Mouse (Mus musculus) heart, postnatal 25 days (tissue): Measurements from ENCODE around the gene Fbxl2. TPM values are rescaled to one million over a fixed set of nuclear protein-coding genes. Genes with fewer than 3 reads are reported as not detected.

Source experiments
- DNase-seq: peaks from one replicate; pipeline ENCODE4 v3.0.0; 2022; ENCODE audit warnings: low spot score
- intact Hi-C: fragments of 180-260 bp; cut with DNase I; formaldehyde crosslinking; loops from one replicate; pipeline ENCODE4 v1.15.1; 2025
- total RNA-seq, 2 experiments: library from RNA; stranded (reverse); gene quantifications; 2 replicates each; pipeline ENCODE4 v1.2.3; 2021

Fbxl2 gene
- total RNA-seq, 2 experiments from 2014 or later, result 0.87 to 1.0 TPM

GRCm38 (mm10) chr9:113977225-113977840 lies 68.7 kb downstream of the Fbxl2 start:
- intact Hi-C loops, result no loop called here
- no peak for DNase-seq

GRCm38 (mm10) chr9:113976264-113976663 lies 69.7 kb downstream of the Fbxl2 start:
- no peak for DNase-seq
- intact Hi-C loops, result no loop called here

- intact Hi-C loops, result no loop called here
- DNase-seq, result no peak
These were observed 70.5 kb downstream of the Fbxl2 start for GRCm38 (mm10) chr9:113975442-113975841.

- DNase-seq, result no peak
- intact Hi-C loops, result no loop called here
These were observed 71.0 kb downstream of the Fbxl2 start for GRCm38 (mm10) chr9:113974945-113975344.

- intact Hi-C loops, result no loop called here
These were observed 72.1 kb downstream of the Fbxl2 start for GRCm38 (mm10) chr9:113973857-113974256.

GRCm38 (mm10) chr9:113971615-113972014 lies 74.4 kb downstream of the Fbxl2 start:
- intact Hi-C loops, result no loop called here
- no peak for DNase-seq

More at GRCm38 (mm10) chr9:113973857-113974256, 72.1 kb downstream of the Fbxl2 start:
- no peak for DNase-seq

- intact Hi-C loops, result no loop called here
These were observed 76.0 kb downstream of the Fbxl2 start for GRCm38 (mm10) chr9:113970041-113970440.

GRCm38 (mm10) chr9:113969399-113969798 lies 76.6 kb downstream of the Fbxl2 start:
- no peak for DNase-seq
- intact Hi-C loops, result no loop called here

More at GRCm38 (mm10) chr9:113970041-113970440, 76.0 kb downstream of the Fbxl2 start:
- DNase-seq, result no peak

- no peak for DNase-seq
- intact Hi-C loops, result no loop called here
These were observed 77.0 kb downstream of the Fbxl2 start for GRCm38 (mm10) chr9:113968967-113969366.

- no peak for DNase-seq
- intact Hi-C loops, result no loop called here
These were observed 79.2 kb downstream of the Fbxl2 start for GRCm38 (mm10) chr9:113966838-113967237.

GRCm38 (mm10) chr9:113964415-113964814 lies 81.6 kb downstream of the Fbxl2 start:
- intact Hi-C loops, result no loop called here

GRCm38 (mm10) chr9:113963718-113964117 lies 82.3 kb downstream of the Fbxl2 start:
- intact Hi-C loops, result no loop called here
- DNase-seq, result no peak

More at GRCm38 (mm10) chr9:113964415-113964814, 81.6 kb downstream of the Fbxl2 start:
- DNase-seq, result no peak

- intact Hi-C loops, result no loop called here
- no peak for DNase-seq
These were observed 88.2 kb downstream of the Fbxl2 start for GRCm38 (mm10) chr9:113957777-113958176.

- DNase-seq, result no peak
- intact Hi-C loops, result no loop called here
These were observed 98.8 kb downstream of the Fbxl2 start for GRCm38 (mm10) chr9:113947216-113947615.

- DNase-seq, result no peak
- intact Hi-C loops, result no loop called here
These were observed 102.6 kb downstream of the Fbxl2 start for GRCm38 (mm10) chr9:113943372-113943771.

GRCm38 (mm10) chr9:113941103-113941805 lies 104.7 kb downstream of the Fbxl2 start:
- intact Hi-C loops, result no loop called here
- no peak for DNase-seq

GRCm38 (mm10) chr9:113939063-113939850 lies 106.7 kb downstream of the Fbxl2 start:
- intact Hi-C loops, result no loop called here
- DNase-seq, result no peak

- intact Hi-C loops, result no loop called here
- DNase-seq, result no peak
These were observed 110.4 kb downstream of the Fbxl2 start for GRCm38 (mm10) chr9:113935638-113936037.

- no peak for DNase-seq
- intact Hi-C loops, result loop anchor here (5.0 kb wide), 1 partner anchor 140 kb away; no protein-coding TSS in a partner anchor
These were observed 113.5 kb downstream of the Fbxl2 start for GRCm38 (mm10) chr9:113932501-113932900.

GRCm38 (mm10) chr9:113932100-113932470 lies 113.9 kb downstream of the Fbxl2 start:
- intact Hi-C loops, result loop anchor here (5.0 kb wide), 1 partner anchor 140 kb away; no protein-coding TSS in a partner anchor
- DNase-seq, result no peak
